Comparison of ENCODE assay signal across 27 mouse cellular contexts in the genomic region with DNA sequence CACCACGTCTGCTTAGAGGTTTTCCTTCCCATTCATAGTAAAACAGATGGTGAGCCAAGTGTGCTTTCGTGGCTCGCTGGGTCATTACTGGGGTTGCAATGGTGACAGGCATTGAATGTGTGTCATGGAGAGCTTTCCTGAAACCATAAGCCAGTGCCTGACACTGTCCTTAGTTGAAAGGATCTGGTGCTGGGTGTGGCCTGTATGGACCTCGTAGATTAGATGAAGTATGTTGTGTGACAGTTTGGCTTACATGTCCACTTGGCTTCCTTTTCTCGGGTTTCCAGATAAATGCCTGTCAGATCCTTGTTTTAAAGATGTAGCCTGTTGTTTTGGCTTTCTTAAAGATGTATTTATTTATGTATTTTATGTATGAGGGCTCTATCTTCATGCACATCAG.
DNase-seq lines count a peak whose midpoint lies in the region; ATAC-seq lines count a peak whose summit lies in the region.
"Had no signal": no experiment of that assay in that cellular context is flagged by ENCODE, and none has a peak within 500 bp of the region (broad histone marks: within the 10 kb centered on the region; RNA-seq: fewer than 3 reads in every experiment).

No protein-coding gene starts in this region.

- no peaks in the 10 kb centered on the region for H3K9me3 ChIP-seq in liver, embryonic 13.5 days (replicated peaks)
- no peaks in the 10 kb centered on the region for H3K9me3 ChIP-seq in kidney, embryonic 15.5 days (replicated peaks)
- H3K9me3 ChIP-seq: embryonic facial prominence, embryonic 13.5 days; heart, embryonic 13.5 days; hindbrain, embryonic 12.5 days; limb, embryonic 15.5 days had no signal

- peak overlapping the region; percentile 47 for H3K4me2 ChIP-seq in liver, embryonic 13.5 days
- H3K4me2 ChIP-seq in kidney, embryonic 15.5 days = no peak overlapping the region
- H3K4me2 ChIP-seq: embryonic facial prominence, embryonic 13.5 days; heart, embryonic 13.5 days; hindbrain, embryonic 12.5 days; limb, embryonic 15.5 days; midbrain, embryonic 11.5 days had no signal

- peaks cover 56% of the 10 kb centered on the region for H3K36me3 ChIP-seq in liver, embryonic 13.5 days
- H3K36me3 ChIP-seq in kidney, embryonic 15.5 days = peaks cover 27% of the 10 kb centered on the region
- H3K36me3 ChIP-seq: hindbrain, embryonic 12.5 days had no signal

- peak overlapping the region; percentile 31; the same call in 1 of the 2 replicates for H3K9ac ChIP-seq in liver, embryonic 13.5 days
- H3K9ac ChIP-seq in kidney, embryonic 15.5 days = no peak overlapping the region
- H3K9ac ChIP-seq: embryonic facial prominence, embryonic 13.5 days; heart, embryonic 13.5 days; hindbrain, embryonic 12.5 days; limb, embryonic 15.5 days had no signal

- peak overlapping the region; percentile 78 for H3K27ac ChIP-seq in liver, embryonic 13.5 days
- H3K27ac ChIP-seq in kidney, embryonic 15.5 days = no peak overlapping the region
- H3K27ac ChIP-seq: embryonic facial prominence, embryonic 13.5 days; heart, embryonic 13.5 days; hindbrain, embryonic 12.5 days; limb, embryonic 15.5 days; macrophage; stomach, postnatal 0 days had no signal

- peaks cover 39% of the 10 kb centered on the region for H3K4me1 ChIP-seq in liver, embryonic 13.5 days (replicated peaks)
- no peaks in the 10 kb centered on the region for H3K4me1 ChIP-seq in kidney, embryonic 15.5 days
- H3K4me1 ChIP-seq: hindbrain, embryonic 12.5 days had no signal

- H3K4me3 ChIP-seq in liver, embryonic 13.5 days (replicated peaks) = no peak overlapping the region
- no peak overlapping the region for H3K4me3 ChIP-seq in kidney, embryonic 15.5 days (replicated peaks)
- H3K4me3 ChIP-seq: embryonic facial prominence, embryonic 13.5 days; heart, embryonic 13.5 days; hindbrain, embryonic 12.5 days; limb, embryonic 15.5 days had no signal

- 37% methylated on average over 5 of the region's 5 CpGs for WGBS in liver, embryonic 13.5 days (ENCODE audit: insufficient replicate concordance)
- 80% methylated on average over 5 of the region's 5 CpGs for WGBS in kidney, embryonic 15.5 days

- H3K27me3 ChIP-seq in liver, embryonic 13.5 days = no peaks in the 10 kb centered on the region
- no peaks in the 10 kb centered on the region for H3K27me3 ChIP-seq in kidney, embryonic 15.5 days
- H3K27me3 ChIP-seq: CH12.LX; embryonic facial prominence, embryonic 13.5 days; heart, embryonic 13.5 days; hindbrain, embryonic 12.5 days; limb, embryonic 15.5 days had no signal

- peak; percentile 88 for ATAC-seq in erythroblast, adult 5-6 weeks (replicated peaks; ENCODE audit: low FRiP score, poor library complexity, severe bottlenecking)
- ATAC-seq in liver, embryonic 13.5 days (ENCODE audit: low read depth) = peak; percentile 96
- ATAC-seq in megakaryocyte-erythroid progenitor cell, adult 5-6 weeks (replicated peaks; ENCODE audit: low FRiP score, low TSS enrichment, poor library complexity, severe bottlenecking) = peak; percentile 77
- no peak for ATAC-seq in kidney, embryonic 15.5 days (replicated peaks; ENCODE audit: low FRiP score)
- ATAC-seq: forebrain, embryonic 16.5 days; intestine, postnatal 0 days had no signal

- DNase-seq in spleen, adult 12 weeks (ENCODE audit: low spot score) = peak; percentile 30
- no peak for DNase-seq in spleen, postnatal 4 days (ENCODE audit: low spot score in 2 of 2)
- peak; percentile 61 for DNase-seq in liver, embryonic 13.5 days
- no peak for DNase-seq in lung, postnatal 10 days
- no peak for DNase-seq in kidney, adult 8-10 months
- DNase-seq: adrenal gland, postnatal 25 days; cerebellum, adult 11-12 months; cerebellum, postnatal 10 days; gastrocnemius, postnatal 25 days; heart, adult 18-20 months; kidney, postnatal 4 days; left cerebral cortex, postnatal 4 days; thymus, adult 2 months; thymus, postnatal 4 days had no signal

Comparison
In these comparisons a context has a peak if more than half of its experiments do, and no peak if none do; other contexts are left out.
1. DNase-seq: peak in spleen, adult 12 weeks (single experiment) and liver, embryonic 13.5 days (single experiment); none in spleen, postnatal 4 days (0 of 2), lung, postnatal 10 days (single experiment) and kidney, adult 8-10 months (0 of 2).